Mouse (Mus musculus): Measurements from ENCODE around the gene Rbpms2.

Gene Rbpms2

DNA sequence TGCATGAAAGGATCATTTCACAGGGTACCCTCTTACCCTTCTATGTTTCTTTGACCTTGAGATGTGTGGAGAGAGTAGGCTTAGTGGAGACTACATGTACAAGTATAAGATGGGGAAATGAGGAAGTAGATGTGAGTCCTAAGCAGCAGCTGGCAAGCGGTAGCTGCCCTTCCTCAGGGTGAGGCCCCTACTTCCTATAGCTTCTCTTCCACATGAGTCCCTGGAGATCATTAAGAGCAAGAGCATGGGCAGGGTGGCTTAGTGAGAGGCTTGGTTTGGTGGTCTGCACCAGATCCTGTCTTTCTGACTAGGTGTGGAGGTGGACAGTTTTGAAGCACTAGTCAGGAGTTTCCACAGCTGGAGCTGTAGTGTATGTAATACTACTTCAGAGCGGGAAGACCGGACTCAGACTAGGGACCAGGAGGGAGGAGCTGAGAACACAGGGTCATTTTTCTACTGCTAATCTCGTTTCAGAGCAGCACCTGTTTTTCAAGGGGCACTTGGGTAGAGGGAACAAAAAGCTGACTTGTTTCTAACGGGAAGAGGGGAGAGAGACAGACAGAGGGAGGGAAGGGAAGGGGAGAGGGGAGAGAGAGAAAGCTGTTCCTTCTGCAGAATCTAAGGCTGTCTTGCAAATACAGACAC is 63.6 kb downstream of the Rbpms2 start:
- no peak for DNase-seq (ENCODE audit: low spot score in 2 of 2)

DNA sequence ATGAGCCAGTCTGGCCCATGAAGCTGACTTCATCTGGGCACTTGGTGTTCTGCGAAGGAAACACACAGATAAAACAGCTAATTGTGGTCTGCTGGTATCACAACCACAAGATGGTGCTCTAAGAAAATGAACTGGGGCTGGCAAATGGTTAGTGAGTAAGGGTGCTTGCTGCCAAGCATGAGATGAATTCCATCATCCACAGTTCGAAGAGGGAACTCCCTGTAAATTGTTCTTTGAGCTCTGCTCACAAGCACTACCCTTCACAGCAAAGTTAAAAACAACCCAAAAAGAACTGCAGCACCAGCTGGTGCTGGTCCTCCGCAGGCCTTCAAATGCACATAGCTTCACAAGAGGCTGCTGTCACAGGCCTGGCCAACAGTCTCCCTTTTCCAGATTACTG is 66.2 kb downstream of the Rbpms2 start:
- peak in 1 of 2 experiments; percentile 32 for DNase-seq (ENCODE audit: low spot score in 2 of 2)

DNA sequence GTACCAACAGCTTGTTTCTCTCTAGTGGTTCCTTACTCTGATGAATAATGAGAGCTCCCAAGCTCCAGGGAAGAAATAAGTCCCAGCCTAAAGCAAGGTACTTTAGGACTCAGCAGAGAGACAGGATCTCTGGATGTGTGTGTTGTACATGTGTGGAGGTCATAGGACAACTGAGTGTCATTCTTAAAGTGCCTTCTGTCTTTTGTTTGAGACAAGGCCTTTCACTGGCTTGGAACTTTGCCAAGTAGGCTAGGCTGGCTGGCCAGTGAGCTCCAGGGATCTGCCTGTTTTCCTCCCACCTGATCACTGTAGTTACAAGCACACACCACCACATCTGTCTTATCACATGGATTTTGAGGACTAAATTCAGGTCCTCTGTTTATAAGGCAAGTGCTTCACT is 66.9 kb downstream of the Rbpms2 start:
- no peak for DNase-seq (ENCODE audit: low spot score in 2 of 2)

DNA sequence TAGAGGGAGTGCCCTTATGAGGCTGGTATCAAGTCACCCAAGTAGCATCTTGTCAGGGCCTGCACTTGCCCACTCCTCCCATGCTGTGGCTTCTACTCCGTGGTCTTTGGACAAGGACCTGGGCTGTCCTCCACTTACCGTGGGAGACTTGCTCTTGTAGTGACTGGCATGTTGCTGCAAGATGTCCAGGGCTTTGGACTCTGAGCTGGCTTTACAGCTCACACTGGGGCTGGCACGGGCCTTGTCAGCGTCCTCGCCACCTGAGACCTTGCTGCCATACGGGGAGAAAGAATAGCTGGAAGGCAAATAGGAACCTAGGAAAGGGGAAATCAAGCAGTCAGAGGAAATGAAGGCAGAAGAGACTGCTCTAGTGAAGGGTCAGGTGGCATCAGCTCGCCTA is 67.9 kb downstream of the Rbpms2 start:
- DNase-seq (ENCODE audit: low spot score in 2 of 2) = no peak

DNA sequence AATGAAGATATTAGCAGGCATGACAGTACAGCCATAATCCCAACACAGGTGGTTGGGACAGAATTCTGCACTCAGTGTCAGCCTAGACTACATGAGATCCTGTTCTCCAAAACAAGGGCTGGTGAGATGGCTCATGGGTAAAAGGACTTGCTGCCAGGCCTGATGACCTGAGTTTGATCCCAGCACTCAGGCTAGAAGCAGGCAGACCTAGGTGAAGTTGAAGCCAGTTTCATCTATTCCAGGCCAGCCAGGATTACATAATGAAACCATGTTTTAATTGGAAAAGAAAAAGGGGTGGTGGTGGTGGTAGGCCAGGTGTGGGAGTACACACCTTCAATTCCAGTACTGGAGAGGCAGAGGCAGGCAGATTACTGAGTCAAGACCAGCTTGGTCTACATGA is 68.5 kb downstream of the Rbpms2 start:
- DNase-seq (ENCODE audit: low spot score in 2 of 2) = no peak

DNA sequence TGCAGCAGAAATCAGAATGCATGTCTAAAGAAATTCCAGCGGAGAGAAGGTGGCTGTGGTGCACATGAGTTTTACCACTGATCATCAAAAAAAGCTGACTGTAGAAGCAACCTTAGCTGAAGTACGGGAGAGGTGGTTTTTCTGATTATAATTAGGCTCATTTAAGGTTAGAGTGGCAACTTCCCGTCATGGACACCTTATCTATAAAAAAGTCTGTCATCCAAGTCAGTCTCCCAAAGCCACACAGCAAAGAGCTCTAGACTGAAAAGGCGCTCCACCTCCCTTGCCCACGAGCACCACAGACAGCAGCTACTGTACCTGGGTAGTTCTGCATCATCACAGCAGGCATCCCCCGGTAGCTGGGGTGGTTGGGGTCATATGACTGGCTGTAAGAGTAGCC is 71.1 kb downstream of the Rbpms2 start:
- DNase-seq (ENCODE audit: low spot score in 2 of 2) = no peak

DNA sequence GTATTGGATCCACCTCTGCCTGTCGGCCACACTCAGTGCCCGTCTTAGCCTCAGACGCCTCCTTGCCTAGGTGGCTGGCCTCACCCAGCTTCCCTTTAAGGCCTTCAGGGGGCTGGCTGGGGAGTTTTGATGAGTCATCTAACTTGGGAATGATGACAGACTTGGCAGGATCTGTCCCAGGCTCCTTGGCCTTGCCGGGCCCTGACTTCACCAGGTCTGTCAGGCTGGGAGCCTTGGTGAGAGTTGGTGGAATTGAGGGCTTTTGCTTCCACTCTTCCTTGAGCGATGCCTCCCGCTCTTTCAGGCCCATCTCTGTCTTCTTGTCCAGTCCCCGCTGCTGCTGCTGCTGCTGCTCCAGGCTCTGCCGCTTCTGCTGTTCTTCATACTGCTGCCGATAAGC is 72.8 kb downstream of the Rbpms2 start:
- no peak for DNase-seq (ENCODE audit: low spot score in 2 of 2)

DNA sequence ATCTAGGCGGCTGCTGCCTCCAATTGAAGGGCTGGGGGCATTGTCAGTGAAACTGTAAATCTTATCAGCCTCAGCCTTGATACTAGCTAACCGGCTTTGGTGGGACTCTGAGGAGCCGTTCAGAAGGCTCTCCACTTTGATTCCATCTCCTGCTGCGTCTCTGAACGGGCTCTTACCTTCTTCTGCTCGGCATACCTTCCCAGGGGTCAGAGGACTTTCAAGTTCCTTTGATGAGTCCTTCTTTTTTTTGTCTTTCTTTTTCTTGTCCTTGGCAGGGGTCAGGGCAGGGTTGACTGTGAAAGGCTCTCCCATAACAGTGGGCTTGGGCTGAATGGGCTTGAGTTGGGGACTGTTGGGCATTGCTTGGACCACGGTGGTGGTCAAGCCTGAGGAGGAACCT is 73.8 kb downstream of the Rbpms2 start:
- DNase-seq (ENCODE audit: low spot score in 2 of 2) = no peak

DNA sequence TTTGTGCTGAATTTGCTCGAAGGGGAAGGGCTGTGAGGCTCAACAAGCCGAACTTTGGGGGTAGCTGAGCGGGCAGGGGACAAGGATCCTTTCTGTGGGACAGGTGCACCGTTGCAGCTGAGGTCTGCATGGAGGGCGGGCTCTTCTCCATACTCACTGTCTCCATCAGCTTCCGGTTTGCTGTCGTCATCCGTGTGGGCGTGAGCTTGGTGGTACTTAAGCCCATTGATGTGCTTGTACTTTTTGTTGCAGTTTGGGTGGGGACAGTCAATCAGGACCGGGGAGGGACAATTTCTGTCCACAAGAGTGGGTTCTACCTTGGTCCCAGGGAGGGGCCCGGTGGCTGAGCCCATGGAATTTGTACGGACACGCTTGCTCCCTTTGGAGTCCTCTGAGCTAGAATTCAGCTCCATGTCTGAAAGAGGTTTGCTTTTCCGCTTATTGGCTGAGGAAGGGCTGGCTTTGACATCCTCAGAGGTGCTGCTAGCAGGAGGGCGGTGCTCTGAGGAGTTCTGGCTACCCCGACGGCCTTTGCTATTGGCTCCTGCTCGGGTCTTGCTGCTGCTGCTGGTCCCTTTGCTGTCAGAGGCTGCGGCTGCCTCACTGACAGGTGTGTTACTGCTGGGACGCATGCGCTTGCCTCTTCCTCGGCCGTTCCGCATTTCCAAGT is 74.6 kb downstream of the Rbpms2 start:
- no peak for DNase-seq (ENCODE audit: low spot score in 2 of 2)
